In genomic region chr9:101073987-101074331, GRCm38 (mm10) we compare ENCODE assay signal across 8 mouse cellular contexts. TPM values are rescaled to one million over a fixed set of nuclear protein-coding genes. Genes with fewer than 3 reads are reported as not detected.
DNase-seq lines count a peak whose midpoint lies in the region; ATAC-seq and TF ChIP-seq lines count a peak whose summit lies in the region.

Gene Msl2, plus strand, starts transcription at chr9:101074101.

- peak; percentile 81 for ATAC-seq in midbrain, embryonic 11.5 days (ENCODE audit: low FRiP score)

- peaks cover 17% of the 10 kb centered on the region for H3K4me1 ChIP-seq in midbrain, embryonic 11.5 days (ENCODE audit: control insufficient read depth, insufficient read depth, low read length)

- no peaks in the 10 kb centered on the region; the same call in 1 of the 2 replicates for H3K9me3 ChIP-seq in midbrain, embryonic 11.5 days (ENCODE audit: control insufficient read depth, low read length)

- no peaks in the 10 kb centered on the region for H3K27me3 ChIP-seq in midbrain, embryonic 11.5 days (ENCODE audit: control insufficient read depth, insufficient read depth, low read length)

- 0% methylated on average over 30 of the region's 43 CpGs for WGBS in midbrain, embryonic 11.5 days

- peak; percentile 72; the same call in 1 of the 2 replicates for TF ChIP-seq POLR2A in brain, embryonic 14.5 days (IDR thresholded peaks at IDR 0.05; ENCODE audit: borderline replicate concordance, extremely low read depth, insufficient read depth, insufficient read length, poor library complexity, severe bottlenecking)

- no peak for DNase-seq in layer of hippocampus, adult 18-20 months (ENCODE audit: low spot score in 2 of 2)
- DNase-seq in layer of hippocampus, adult 9-11 months, result no peak
- DNase-seq in brain, embryonic 14.5 days (ENCODE audit: low read depth), result no peak
- no peak for DNase-seq in gonadal fat pad, adult 2 months (ENCODE audit: low read depth)
- DNase-seq in layer of hippocampus, postnatal 10 days (ENCODE audit: low spot score in 2 of 2), result no peak
- DNase-seq in midbrain, embryonic 11.5 days (ENCODE audit: low spot score, missing footprints), result no peak
- no peak for DNase-seq in urinary bladder, postnatal 10 days (ENCODE audit: low spot score)
- DNase-seq in thymus, postnatal 4 days, result no peak

- peak within 1 kb of the TSS; percentile 98 for H3K4me3 ChIP-seq in midbrain, embryonic 11.5 days (ENCODE audit: low read depth, low read length)

- no peaks in the 10 kb centered on the region for H3K36me3 ChIP-seq in midbrain, embryonic 11.5 days (ENCODE audit: control insufficient read depth, insufficient read depth, low read length)

- peak within 1 kb of the TSS; percentile 97 for H3K27ac ChIP-seq in midbrain, embryonic 11.5 days (ENCODE audit: low read depth, low read length)

- peak within 1 kb of the TSS; percentile 88 for H3K4me2 ChIP-seq in midbrain, embryonic 11.5 days

- peak within 1 kb of the TSS; percentile 98 for H3K9ac ChIP-seq in midbrain, embryonic 11.5 days (ENCODE audit: low read length)

- TF ChIP-seq CTCF in brain, embryonic 14.5 days (IDR thresholded peaks at IDR 0.05; ENCODE audit: borderline replicate concordance, extremely low read depth, insufficient read depth, insufficient read length), result no peak

RNA-seq across cellular contexts. Expression of gene Msl2, which starts in this region (rescaled TPM):
- 10 to 100 TPM; 65.9 to 66.4 TPM for total RNA-seq in layer of hippocampus, adult 18-20 months (2021)
- 25.8 and 33.6 TPM in 2 replicates for polyA plus RNA-seq in brain, embryonic 14.5 days (2012; rRNA removed)
- polyA plus RNA-seq in gonadal fat pad, adult 2 months (2012; rRNA removed), result 13.7 and 20.2 TPM in 2 replicates
- total RNA-seq in layer of hippocampus, postnatal 10 days (2021), result 10 to 100 TPM; 56.7 to 58.4 TPM
- 5.6 and 6.0 TPM in 2 replicates for polyA plus RNA-seq in midbrain, embryonic 11.5 days (2014; fragmentation: Nextera tagmentation; extraction: Ambion mirVana)
